Mouse (Mus musculus) cerebellum, adult 2 months (tissue): ENCODE measurements around the gene Mmp17.

Experiments
- CTCF ChIP-seq: fragments of 200-500 bp; IDR thresholded peaks from 2 replicates; pipeline ENCODE4 v1.5.1; 2011; ENCODE audit warnings: low read depth, mild to moderate bottlenecking, control low read depth, low read length, moderate library complexity, borderline replicate concordance; ENCODE audit not compliant: insufficient read depth
- POLR2A ChIP-seq: fragments of 200-500 bp; IDR thresholded peaks from 2 replicates; pipeline ENCODE4 v1.6.1; 2011; ENCODE audit warnings: low read length, control low read depth, borderline replicate concordance; ENCODE audit not compliant: insufficient read depth

GRCm38 (mm10) chr5:129568596-129568995 lies 15.4 kb upstream of the Mmp17 start:
- no peak for TF ChIP-seq CTCF
- TF ChIP-seq POLR2A, result no peak
